Mouse (Mus musculus) myocyte (in vitro differentiated cells): Measurements from ENCODE around the gene Zbtb8a. TPM values are rescaled to one million over a fixed set of nuclear protein-coding genes. Genes with fewer than 3 reads are reported as not detected.
A peak's percentile ranks its signal among the peaks of the same experiment; 100 is the strongest.

Experiments used
- H3K27me3 ChIP-seq: one replicate; pipeline ENCODE4 v1.6.1; 2011; ENCODE audit not compliant: control insufficient read depth, insufficient read depth, insufficient read length
- H3K36me3 ChIP-seq: one replicate; pipeline ENCODE4 v1.6.1; 2011; ENCODE audit not compliant: control insufficient read depth, insufficient read depth
- H3K4me2 ChIP-seq: one replicate; pipeline ENCODE4 v1.6.1; 2011; ENCODE audit warnings: low read depth, control low read depth
- H3K4me3 ChIP-seq: one replicate; pipeline ENCODE4 v1.5.1; 2011; ENCODE audit warnings: mild to moderate bottlenecking, control low read depth, moderate library complexity
- H3K79me2 ChIP-seq: one replicate; pipeline ENCODE4 v1.6.1; 2011; ENCODE audit not compliant: control insufficient read depth, insufficient read depth
- H3ac ChIP-seq: one replicate; pipeline ENCODE4 v1.6.1; 2011; ENCODE audit not compliant: control insufficient read depth, insufficient read length
- CEBPB ChIP-seq: IDR thresholded peaks from 2 replicates; pipeline ENCODE4 v1.6.1; 2011; ENCODE audit warnings: mild to moderate bottlenecking, moderate library complexity; ENCODE audit not compliant: poor library complexity, insufficient read depth, severe bottlenecking
- E2F4 ChIP-seq: IDR thresholded peaks from one replicate; pipeline ENCODE4 v1.6.1; 2011; ENCODE audit warnings: mild to moderate bottlenecking, control low read depth, moderate library complexity; ENCODE audit not compliant: insufficient read depth
- MAX ChIP-seq: IDR thresholded peaks from one replicate; pipeline ENCODE4 v1.6.1; 2011; ENCODE audit warnings: low read depth, mild to moderate bottlenecking, control low read depth
- MYOD1 ChIP-seq, 3 experiments: IDR thresholded peaks; one replicate each; pipeline ENCODE4 v1.6.1; 2011; ENCODE audit warnings: control low read depth in 2 of 3, low read depth in 2 of 3, mild to moderate bottlenecking in 2 of 3, moderate library complexity in 1 of 3; ENCODE audit not compliant: insufficient read length in 2 of 3, control insufficient read depth in 1 of 3
- MYOG ChIP-seq, 3 experiments: IDR thresholded peaks; one replicate each; pipeline ENCODE4 v1.6.1; 2011; ENCODE audit warnings: control low read depth in 2 of 3, low read depth in 2 of 3, mild to moderate bottlenecking in 2 of 3; ENCODE audit not compliant: insufficient read length in 2 of 3, control insufficient read depth in 1 of 3, insufficient read depth in 1 of 3
- POLR2A ChIP-seq: IDR thresholded peaks from one replicate; pipeline ENCODE4 v1.6.1; 2011; ENCODE audit warnings: low read depth, mild to moderate bottlenecking, control low read depth, moderate library complexity; ENCODE audit not compliant: insufficient read length
- POLR2AphosphoS2 ChIP-seq: IDR thresholded peaks from one replicate; pipeline ENCODE4 v1.6.1; 2011; ENCODE audit warnings: low read depth, control low read depth; ENCODE audit not compliant: insufficient read length
- REST ChIP-seq: IDR thresholded peaks from one replicate; pipeline ENCODE4 v1.6.1; 2011; ENCODE audit warnings: mild to moderate bottlenecking, control low read depth, moderate library complexity; ENCODE audit not compliant: insufficient read depth, insufficient read length
- SRF ChIP-seq: IDR thresholded peaks from one replicate; pipeline ENCODE4 v1.6.1; 2011; ENCODE audit warnings: low read depth; ENCODE audit not compliant: control insufficient read depth, insufficient read length
- TCF12 ChIP-seq: IDR thresholded peaks from one replicate; pipeline ENCODE4 v1.6.1; 2011; ENCODE audit warnings: mild to moderate bottlenecking, control low read depth; ENCODE audit not compliant: poor library complexity, insufficient read depth, severe bottlenecking
- TCF3 ChIP-seq: IDR thresholded peaks from one replicate; pipeline ENCODE4 v1.6.1; 2011; ENCODE audit warnings: low read depth, control low read depth; ENCODE audit not compliant: insufficient read length
- USF1 ChIP-seq: IDR thresholded peaks from one replicate; pipeline ENCODE4 v1.6.1; 2011; ENCODE audit warnings: low read depth, mild to moderate bottlenecking, control low read depth, moderate library complexity
- polyA plus RNA-seq: library from polyadenylated mRNA; unstranded; fragments of >200 nt; fragmentation: generic; extraction: Trizol; gene quantifications from one replicate; pipeline ENCODE4 v1.2.1, GENCODE M21; 2012; ENCODE audit warnings: missing spikeins

Zbtb8a gene
- polyA plus RNA-seq, 1 experiment = 5.8 TPM

DNA sequence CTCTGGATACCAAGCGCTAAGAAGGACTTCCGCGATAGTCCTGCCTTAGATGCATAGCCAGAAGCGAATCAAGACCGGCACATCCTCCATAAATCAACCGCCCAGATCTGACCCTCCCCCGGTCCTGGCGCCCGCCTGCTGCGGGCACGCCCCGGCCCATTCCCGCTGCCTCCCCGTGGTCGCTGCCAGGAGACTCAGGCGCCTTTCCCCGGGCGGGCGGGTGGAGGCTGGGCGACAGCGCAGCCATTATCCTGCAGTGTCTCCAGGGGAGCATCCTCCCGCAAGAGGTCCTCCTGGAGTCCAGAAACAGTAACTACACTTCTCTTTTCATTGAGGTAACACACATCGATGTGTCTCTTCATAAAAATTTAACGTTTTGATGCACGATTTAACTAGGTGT lies 28.5 kb upstream of the Zbtb8a start:
- Histone ChIP-seq H3ac (no peak overlapping the region), H3K4me2 (peak overlapping the region; percentile 47), H3K27me3 (no peaks in the 10 kb centered on the region), H3K4me3 (no peak overlapping the region), H3K79me2 (no peaks in the 10 kb centered on the region), H3K36me3 (no peaks in the 10 kb centered on the region)
- TF ChIP-seq MYOD1 (IDR thresholded peaks at IDR 0.05; ENCODE audit: control insufficient read depth in 1 of 3, insufficient read length in 2 of 3, low read depth in 2 of 3) = no peak
- TF ChIP-seq POLR2AphosphoS2 = no peak
- no peak for TF ChIP-seq POLR2A
- no peak for TF ChIP-seq CEBPB
- no peak for TF ChIP-seq USF1
- TF ChIP-seq MYOG (IDR thresholded peaks at IDR 0.05; ENCODE audit: control insufficient read depth in 1 of 3, insufficient read depth in 1 of 3, insufficient read length in 2 of 3, low read depth in 2 of 3) = no peak
- no peak for TF ChIP-seq MAX
- TF ChIP-seq TCF12 = no peak
- TF ChIP-seq SRF = no peak
- TF ChIP-seq REST = no peak
- TF ChIP-seq TCF3 = no peak
- no peak for TF ChIP-seq E2F4

DNA sequence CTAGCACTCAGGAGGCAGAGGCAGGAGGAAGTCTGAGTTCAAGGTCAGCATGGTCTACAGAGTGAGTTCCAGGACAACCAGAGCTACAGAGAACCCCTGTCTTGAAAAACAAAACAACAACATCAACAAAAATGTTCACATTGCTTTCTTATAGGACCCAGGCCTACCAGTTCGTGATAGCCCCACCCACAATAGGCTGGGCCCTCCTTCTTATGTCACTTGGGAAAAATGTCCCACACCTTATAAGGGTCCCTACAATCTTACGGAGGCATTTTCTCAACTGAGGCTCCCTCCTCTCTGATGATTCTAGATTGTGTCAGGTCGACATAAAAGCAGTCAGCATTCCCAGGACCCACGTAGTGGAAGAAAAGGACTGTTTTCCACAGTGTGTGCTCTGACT lies 21.9 kb upstream of the Zbtb8a start:
- Histone ChIP-seq H3K79me2 (no peaks in the 10 kb centered on the region), H3K36me3 (no peaks in the 10 kb centered on the region), H3K27me3 (no peaks in the 10 kb centered on the region), H3K4me2 (no peak overlapping the region), H3ac (no peak overlapping the region), H3K4me3 (no peak overlapping the region)
- TF ChIP-seq MYOG (IDR thresholded peaks at IDR 0.05; ENCODE audit: control insufficient read depth in 1 of 3, insufficient read depth in 1 of 3, insufficient read length in 2 of 3, low read depth in 2 of 3) (no peak), USF1 (no peak), SRF (no peak)

GRCm38 (mm10) chr4:129396960-129397359 lies 19.0 kb upstream of the Zbtb8a start:
- no peaks in the 10 kb centered on the region for H3K79me2 ChIP-seq
- no peak for TF ChIP-seq POLR2A
- TF ChIP-seq SRF = no peak
- TF ChIP-seq MYOD1 (IDR thresholded peaks at IDR 0.05; ENCODE audit: control insufficient read depth in 1 of 3, insufficient read length in 2 of 3, low read depth in 2 of 3) = no peak
- TF ChIP-seq CEBPB = no peak
- TF ChIP-seq TCF3 = no peak
- TF ChIP-seq MYOG (IDR thresholded peaks at IDR 0.05; ENCODE audit: control insufficient read depth in 1 of 3, insufficient read depth in 1 of 3, insufficient read length in 2 of 3, low read depth in 2 of 3) = no peak
- no peak for TF ChIP-seq MAX
- no peak for TF ChIP-seq POLR2AphosphoS2
- TF ChIP-seq USF1 = no peak
- TF ChIP-seq TCF12 = no peak
- no peak for TF ChIP-seq REST
- H3K4me2 ChIP-seq = no peak overlapping the region
- H3K4me3 ChIP-seq = no peak overlapping the region
- H3ac ChIP-seq = no peak overlapping the region
- no peaks in the 10 kb centered on the region for H3K27me3 ChIP-seq
- no peaks in the 10 kb centered on the region for H3K36me3 ChIP-seq

- Histone ChIP-seq H3K36me3 (no peaks in the 10 kb centered on the region), H3K79me2 (no peaks in the 10 kb centered on the region), H3K4me2 (no peak overlapping the region), H3ac (no peak overlapping the region), H3K4me3 (no peak overlapping the region), H3K27me3 (no peaks in the 10 kb centered on the region)
- TF ChIP-seq MYOG (IDR thresholded peaks at IDR 0.05; ENCODE audit: control insufficient read depth in 1 of 3, insufficient read depth in 1 of 3, insufficient read length in 2 of 3, low read depth in 2 of 3) = no peak
- TF ChIP-seq REST = no peak
- TF ChIP-seq POLR2AphosphoS2 = no peak
- TF ChIP-seq MYOD1 (IDR thresholded peaks at IDR 0.05; ENCODE audit: control insufficient read depth in 1 of 3, insufficient read length in 2 of 3, low read depth in 2 of 3) = no peak
- TF ChIP-seq E2F4 = no peak
- no peak for TF ChIP-seq MAX
- TF ChIP-seq SRF = no peak
- TF ChIP-seq CEBPB = no peak
- no peak for TF ChIP-seq USF1
- TF ChIP-seq TCF12 = no peak
- no peak for TF ChIP-seq POLR2A
These were observed 16.4 kb upstream of the Zbtb8a start for GRCm38 (mm10) chr4:129394089-129394870.

GRCm38 (mm10) chr4:129390936-129391557 lies 13.1 kb upstream of the Zbtb8a start:
- no peak overlapping the region for H3ac ChIP-seq
- no peak overlapping the region for H3K4me3 ChIP-seq
- no peak for TF ChIP-seq TCF3
- no peak for TF ChIP-seq POLR2A
- TF ChIP-seq MYOD1 (IDR thresholded peaks at IDR 0.05; ENCODE audit: control insufficient read depth in 1 of 3, insufficient read length in 2 of 3, low read depth in 2 of 3) = no peak
- no peak for TF ChIP-seq CEBPB
- TF ChIP-seq MAX = no peak
- no peak for TF ChIP-seq MYOG (IDR thresholded peaks at IDR 0.05; ENCODE audit: control insufficient read depth in 1 of 3, insufficient read depth in 1 of 3, insufficient read length in 2 of 3, low read depth in 2 of 3)
- TF ChIP-seq USF1 = no peak
- TF ChIP-seq REST = no peak
- TF ChIP-seq POLR2AphosphoS2 = no peak
- no peak for TF ChIP-seq E2F4
- no peak for TF ChIP-seq SRF
- TF ChIP-seq TCF12 = no peak
- H3K27me3 ChIP-seq = no peaks in the 10 kb centered on the region
- H3K79me2 ChIP-seq = no peaks in the 10 kb centered on the region
- H3K36me3 ChIP-seq = no peaks in the 10 kb centered on the region
- no peak overlapping the region for H3K4me2 ChIP-seq
